Mouse (Mus musculus) Patski (cell line): ENCODE measurements at regions not wholly inside any gene's neighbourhood (a gene's known extent, or its start where the extent isn't known, plus 50 kb on each side); places are given as distances from the start of the nearest gene placed in this dataset.

Experiments used
- ATAC-seq: fragments of 100-300 bp; one replicate; pipeline ENCODE4 v1.8.0; 2021
- CTCF ChIA-PET: fragments of 350-600 bp; sonication (Branson Sonifier 250); formaldehyde crosslinking; loops from one replicate; lab custom pipeline; 2022; ENCODE audit warnings: inconsistent platforms; lab: Charles Lee
- POLR2A ChIA-PET: fragments of 350-600 bp; sonication (Branson Sonifier 250); formaldehyde crosslinking; loops from one replicate; lab custom pipeline; 2022; ENCODE audit warnings: antibody characterized with exemption, inconsistent platforms; lab: Charles Lee
- DNase-seq: peaks from one replicate; pipeline ENCODE4 v3.0.0-alpha.2; 2011; ENCODE audit warnings: low read depth, low spot score
- H3K27me3 ChIP-seq: fragments of 371-371 bp; one replicate; pipeline ENCODE4 v1.5.1; 2021
- CTCF ChIP-seq: fragments of 100-300 bp; IDR thresholded peaks from one replicate; pipeline ENCODE4 v1.5.1; 2021
- in situ Hi-C: fragments of 300-500 bp; cut with MboI; formaldehyde crosslinking; loops from 3 replicates; pipeline ENCODE4 v1.11.1; 2018; ENCODE audit warnings: low pct_unique_long_range_greater_than_20kb, mixed read lengths

DNA sequence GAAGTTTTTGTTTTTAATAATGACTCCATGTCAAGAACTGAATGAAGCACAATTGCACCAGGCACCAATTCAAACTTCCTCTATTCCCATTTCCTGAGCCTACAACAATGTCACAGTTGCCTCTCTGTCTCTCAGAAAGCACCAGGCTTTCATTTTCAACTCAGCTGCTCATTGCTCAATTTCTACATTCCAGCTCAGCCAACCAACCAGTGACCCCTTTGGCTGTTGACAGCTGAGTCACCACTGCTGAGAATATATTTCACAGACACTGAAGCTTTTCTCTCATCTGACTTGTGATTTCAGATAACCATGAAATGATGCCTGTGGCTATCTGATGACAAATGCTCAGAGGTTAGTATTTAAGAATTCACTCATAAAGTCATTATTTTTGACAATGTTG lies 924.8 kb upstream of the Kcnd2 start:
- no peak for TF ChIP-seq CTCF
- H3K27me3 ChIP-seq: no peaks in the 10 kb centered on the region
- in situ Hi-C loops: no loop called here
- POLR2A ChIA-PET: no interaction called here
- DNase-seq (peak; percentile 1), ATAC-seq (no peak)
- CTCF ChIA-PET: no interaction called here
